Mouse (Mus musculus): ENCODE measurements around the gene Angptl2.
A peak's percentile ranks its signal among the peaks of the same experiment; 100 is the strongest.

Gene Angptl2

DNA sequence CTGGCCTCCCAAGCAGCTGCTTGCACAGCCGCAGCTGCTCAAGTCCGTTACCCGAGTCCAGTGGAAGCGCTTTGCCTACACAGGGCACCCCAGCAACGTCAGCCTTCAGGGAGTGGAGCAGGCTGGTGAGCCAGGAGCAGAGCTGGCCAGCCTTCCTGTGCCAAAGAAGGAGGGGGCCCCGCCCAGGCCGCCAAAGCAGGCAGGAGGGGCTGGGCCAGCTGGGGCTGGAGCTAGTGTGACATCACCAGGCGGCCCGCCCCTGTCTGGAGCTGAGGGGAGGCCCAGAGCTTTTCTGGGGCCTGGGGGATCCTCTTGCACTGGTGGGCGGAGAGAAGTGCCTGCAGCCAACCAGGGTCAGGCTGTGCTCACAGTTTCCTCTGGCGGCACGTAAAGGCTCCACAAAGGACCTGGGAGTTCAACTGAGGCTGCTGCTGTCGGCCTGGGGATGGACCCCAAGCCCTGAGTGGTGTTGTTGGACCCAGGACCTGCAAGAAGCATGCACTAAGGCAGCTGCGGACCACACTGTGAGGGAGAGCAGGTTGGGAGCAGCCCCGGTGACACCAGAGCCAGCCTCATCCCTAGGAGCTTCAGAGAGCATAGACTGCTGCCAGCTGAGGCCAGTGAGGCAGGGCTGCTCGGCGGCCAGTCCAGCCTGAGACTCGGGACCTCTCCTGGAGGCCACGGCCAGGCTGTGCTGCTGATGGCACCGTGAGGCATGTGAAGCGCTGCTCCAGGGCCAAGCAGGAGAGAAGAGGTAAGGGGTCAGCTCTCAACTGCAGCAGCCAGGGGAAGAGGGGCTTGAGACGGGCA, at the start of gene Angptl2:
Gene Angptl2 (plus strand): TSS at position 370 of the 810 bp plus-strand sequence.
- DNase-seq (ENCODE audit: low spot score), result peak; percentile 89

- no peak for DNase-seq (ENCODE audit: low spot score)
Measured at GRCm38 (mm10) chr2:33167060-33167459, 48.8 kb upstream of the Angptl2 start.

DNA sequence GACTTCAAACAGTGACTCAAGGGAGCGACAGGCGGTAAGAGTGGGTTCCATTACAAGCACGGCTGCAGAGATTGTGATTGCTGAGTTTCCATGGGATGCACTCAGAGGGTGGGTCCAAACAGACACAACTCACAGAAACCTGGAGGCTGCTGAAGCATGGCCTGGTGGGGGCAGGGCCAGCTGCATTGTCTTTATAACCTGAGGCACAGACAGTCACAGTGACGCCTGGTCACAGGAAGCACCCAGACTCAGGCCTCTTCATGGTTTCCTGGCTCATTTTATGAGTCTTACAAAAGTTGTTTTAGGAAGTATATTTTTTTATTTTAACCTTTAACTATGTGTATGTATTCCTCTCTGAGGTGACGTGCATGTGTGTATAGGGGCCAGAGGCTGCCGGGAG, 46.4 kb upstream of the Angptl2 start:
- DNase-seq (ENCODE audit: low spot score), result no peak

DNA sequence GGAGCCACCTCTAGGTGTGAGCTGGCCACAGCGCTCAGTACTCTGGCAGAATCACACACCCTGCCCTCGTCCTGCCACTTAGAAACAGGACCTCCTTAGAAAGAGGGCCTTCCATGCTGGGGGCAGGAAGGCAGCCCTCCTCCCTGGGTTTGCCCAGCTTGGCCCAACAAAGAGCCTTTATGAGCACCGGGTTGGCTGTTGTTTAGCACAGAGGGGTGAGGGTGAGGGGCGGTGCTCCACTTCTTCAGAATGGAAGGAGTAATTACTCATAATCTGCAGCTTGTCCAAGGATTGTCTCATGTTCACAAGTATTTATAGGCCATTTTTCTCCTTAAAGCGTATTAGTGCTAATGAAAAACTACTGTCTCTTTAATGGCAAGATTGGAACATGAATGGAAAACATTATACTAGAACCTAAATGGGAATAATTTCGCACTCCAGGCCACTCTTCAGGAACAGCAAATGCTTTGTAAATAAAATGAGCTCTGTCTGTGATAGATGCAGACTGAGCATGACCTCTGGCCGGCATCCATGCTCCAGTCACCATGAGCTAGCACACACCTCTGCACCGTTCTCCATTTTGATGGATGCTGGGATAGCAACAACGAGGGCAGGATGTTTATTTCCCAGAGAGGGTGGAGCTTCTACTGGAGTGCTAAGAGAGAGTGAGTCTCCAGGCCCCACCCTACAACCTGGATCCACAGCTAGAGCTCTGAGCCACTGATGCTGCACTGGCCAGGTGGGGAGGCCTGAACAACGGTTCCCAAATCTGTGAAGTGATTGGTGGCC, 44.9 kb upstream of the Angptl2 start:
- DNase-seq (ENCODE audit: low spot score), result no peak

DNA sequence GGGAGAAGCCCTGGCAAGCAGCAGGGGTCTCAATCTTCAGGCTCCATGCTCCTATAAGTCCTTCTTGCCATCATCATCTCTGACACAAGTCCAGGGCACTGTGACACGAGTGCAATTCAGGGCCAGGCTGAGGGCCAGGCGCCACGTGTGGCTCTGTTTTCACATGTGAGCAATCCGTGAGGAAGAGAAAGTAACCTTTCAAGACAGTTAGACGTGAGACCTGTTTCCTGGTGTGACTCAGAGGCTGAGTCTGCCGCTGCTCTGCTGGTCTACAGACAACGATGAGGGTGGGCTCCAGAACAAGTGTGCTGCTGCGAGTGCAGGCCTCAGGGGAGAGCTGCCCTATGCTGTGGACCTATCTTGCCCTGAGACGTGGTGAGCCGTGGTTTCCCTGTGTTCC, 42.7 kb upstream of the Angptl2 start:
- DNase-seq (ENCODE audit: low spot score), result no peak

DNA sequence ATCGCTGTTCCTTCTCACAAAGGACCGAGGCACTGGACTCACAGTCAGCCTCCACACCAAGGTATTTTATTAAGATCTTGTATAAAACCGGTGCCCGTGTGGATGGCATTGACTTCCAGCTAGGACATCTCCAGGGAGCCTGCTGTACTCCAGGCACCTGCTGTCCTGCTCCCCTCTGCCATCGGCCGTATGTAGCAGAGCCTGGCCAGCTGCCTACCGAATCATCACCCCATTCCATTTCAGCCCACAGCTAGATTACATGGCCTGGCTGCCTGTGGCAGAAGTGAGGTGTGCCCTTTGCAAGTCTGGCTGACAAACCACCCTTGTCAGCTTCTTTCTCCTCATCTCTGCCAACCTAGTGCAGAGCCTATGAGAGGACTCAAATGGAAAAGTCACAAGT, 42.2 kb upstream of the Angptl2 start:
- DNase-seq (ENCODE audit: low spot score), result no peak

GRCm38 (mm10) chr2:33176516-33176915, 39.4 kb upstream of the Angptl2 start:
- DNase-seq (ENCODE audit: low spot score), result no peak

DNA sequence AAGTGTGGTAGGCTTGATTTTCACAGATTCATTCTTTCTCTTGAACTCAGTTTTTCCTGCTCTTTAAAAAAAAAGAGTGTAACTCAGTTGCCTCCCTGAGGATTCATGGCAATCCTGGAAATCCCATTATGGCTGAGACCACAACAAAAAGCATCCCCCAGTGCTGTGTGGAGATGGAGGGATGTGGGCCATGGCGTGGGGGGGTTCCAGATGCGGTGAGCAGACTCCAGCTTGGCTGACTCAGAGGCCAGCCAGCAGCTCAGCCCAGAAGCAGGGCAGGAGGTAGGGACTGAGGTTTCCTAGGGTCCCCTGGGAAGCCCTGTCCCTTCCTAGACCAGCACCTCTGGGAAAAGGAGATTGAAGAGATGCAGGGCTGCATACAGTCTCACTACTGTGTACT, 38.9 kb upstream of the Angptl2 start:
- DNase-seq (ENCODE audit: low spot score), result no peak

- no peak for DNase-seq (ENCODE audit: low spot score)
Measured at GRCm38 (mm10) chr2:33177443-33178242, 38.2 kb upstream of the Angptl2 start.

DNA sequence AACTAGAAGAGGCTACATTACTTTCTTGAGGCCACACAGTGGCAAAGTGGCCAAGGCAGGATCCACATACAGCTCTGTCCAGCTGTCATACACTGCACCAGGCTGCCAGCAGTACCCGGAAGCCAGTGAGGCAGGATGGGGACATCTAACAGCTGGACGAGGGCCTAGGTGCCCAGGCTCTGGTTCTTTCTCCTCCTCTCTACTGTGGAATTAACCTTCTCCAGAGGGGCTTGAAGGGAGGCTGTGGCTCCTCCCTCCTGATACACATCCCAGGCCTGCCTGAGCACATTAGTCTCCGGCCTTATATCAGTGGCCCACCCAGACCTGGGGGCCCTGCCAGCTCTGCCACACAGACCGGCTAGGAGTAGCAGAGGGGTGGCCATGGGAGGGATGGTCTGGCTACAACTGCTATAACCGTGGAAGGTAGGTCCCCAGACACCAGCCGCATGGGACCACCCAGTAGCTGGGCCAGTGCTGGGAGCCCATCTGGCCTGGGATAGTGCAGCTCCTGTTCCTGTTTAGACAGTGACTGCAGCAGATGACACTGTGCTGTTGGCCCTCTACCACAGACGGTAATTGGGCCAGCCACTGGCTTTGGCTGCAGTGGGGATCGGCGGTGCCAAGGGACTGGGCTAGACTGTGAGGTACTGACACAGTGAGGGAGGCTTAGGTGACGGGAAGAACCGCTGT, 37.5 kb upstream of the Angptl2 start:
- DNase-seq (ENCODE audit: low spot score), result no peak

DNA sequence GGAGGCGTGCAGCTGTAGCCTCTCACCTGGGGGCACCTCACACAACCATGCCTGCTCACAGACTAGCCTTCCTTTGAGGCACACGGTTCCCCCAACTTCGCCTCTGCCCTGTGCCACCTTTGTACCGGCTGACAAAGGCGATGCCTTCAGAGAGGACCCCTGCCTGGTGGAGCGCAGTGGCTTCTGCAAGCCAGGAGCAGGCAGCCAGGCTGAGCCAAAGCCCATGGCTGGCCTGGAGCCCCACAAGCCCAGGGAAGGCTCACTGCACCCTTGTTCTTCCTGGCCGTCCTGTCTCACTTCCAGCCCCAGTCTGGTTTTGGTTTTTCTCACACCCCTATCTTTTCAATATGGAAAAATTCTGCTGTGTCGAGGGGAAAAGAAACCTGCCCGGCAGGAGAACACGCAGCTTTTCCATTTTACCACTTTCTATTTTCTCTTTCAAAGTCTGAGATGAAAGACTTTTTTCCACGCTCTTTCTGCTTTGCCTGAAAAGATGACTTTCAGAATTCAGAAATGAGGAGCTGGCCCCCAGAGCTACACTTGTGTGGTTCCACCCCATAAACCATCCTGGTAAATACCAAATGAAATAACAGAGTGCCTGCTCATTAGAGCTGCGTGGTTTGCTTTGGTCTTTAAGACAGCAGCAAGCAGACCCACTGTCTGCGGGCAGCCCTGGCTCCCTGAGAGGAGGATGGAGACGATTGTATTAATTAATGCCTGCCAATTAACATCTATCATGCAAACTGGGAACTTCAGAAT, 36.5 kb upstream of the Angptl2 start:
- no peak for DNase-seq (ENCODE audit: low spot score)

GRCm38 (mm10) chr2:33179930-33180630, 35.8 kb upstream of the Angptl2 start:
- no peak for DNase-seq (ENCODE audit: low spot score)

DNA sequence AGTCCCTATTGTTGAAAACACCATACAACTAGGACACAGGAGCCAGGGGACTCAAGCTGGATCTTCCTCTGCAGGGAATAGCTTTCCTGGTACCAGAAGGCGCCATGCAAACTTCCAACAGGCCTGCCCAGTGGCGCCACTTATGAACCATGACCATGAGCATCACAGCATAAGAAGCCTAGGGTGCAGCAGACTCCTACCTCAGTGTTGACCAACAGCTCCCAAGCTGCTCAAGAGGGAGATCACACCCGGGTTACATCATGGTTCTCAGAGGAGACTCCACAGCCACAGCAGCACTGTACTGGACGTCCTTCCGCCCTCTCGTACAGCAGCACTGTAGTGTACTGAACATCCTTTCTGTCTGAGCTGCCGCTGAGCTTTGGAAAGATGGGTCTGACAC, 32.5 kb upstream of the Angptl2 start:
- no peak for DNase-seq (ENCODE audit: low spot score)

DNA sequence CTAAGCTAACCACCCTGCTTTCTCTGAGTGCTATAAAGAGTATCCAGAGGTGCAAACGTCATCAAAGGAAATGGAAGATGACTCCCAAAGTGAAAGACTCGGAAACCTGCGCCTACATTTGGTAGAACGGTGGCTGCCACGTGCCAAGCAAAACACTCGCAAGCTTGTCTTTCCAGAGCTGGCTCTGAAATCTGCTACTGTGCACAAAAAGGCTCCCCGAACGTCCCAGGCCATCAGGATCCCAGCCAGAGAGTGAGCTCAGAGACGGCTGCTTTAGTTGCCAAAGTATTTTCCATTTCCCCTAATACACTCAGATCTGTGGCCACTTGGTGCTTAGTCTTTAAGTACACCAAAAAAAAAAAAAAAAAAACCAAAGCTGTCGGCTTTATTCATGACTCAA, 31.2 kb upstream of the Angptl2 start:
- DNase-seq (ENCODE audit: low spot score), result no peak

DNA sequence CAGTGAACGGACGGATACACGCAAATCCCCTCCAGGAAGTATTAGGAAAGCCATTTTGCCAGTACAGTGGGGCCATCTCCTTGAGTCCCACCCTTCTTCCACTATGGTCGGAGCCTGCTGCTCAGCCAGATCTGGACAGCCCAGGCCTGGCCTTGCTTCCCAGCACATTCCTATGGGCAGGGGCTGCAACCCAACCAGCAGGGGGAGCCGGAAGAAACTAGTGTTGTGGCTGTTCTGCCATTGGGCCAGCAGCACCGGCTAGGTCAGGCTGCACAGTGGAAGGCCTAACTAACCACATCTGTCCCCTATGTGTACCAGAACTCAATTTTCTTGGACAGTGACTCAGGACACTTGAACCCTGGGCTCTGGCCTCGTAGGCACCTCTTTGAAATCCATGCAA, 30.6 kb upstream of the Angptl2 start:
- DNase-seq (ENCODE audit: low spot score), result peak; percentile 70

GRCm38 (mm10) chr2:33186505-33186904, 29.4 kb upstream of the Angptl2 start:
- DNase-seq (ENCODE audit: low spot score), result no peak

DNA sequence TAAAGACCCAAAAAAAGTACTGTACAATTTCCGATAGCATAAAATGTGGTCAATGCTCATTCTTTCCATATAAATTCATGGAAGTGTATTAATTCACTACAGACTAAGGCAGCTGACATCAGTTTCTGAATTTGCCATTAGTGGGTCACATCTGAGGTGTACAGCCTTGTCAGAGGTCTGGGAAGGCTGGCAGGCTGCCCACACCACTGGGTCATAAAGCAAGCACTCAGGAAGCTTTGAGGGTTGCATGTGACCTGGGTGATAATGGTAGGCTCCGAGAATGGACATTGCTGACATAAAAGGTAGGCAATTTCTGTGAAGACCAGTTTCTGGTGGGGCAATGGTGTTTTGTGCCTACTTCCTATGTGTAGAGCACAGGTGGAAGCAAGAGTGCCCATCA, 28.0 kb upstream of the Angptl2 start:
- DNase-seq (ENCODE audit: low spot score), result no peak

- DNase-seq (ENCODE audit: low spot score), result no peak
Measured at GRCm38 (mm10) chr2:33188925-33189670, 26.8 kb upstream of the Angptl2 start.

- DNase-seq (ENCODE audit: low spot score), result no peak
Measured at GRCm38 (mm10) chr2:33189976-33190375, 25.9 kb upstream of the Angptl2 start.
